Mouse (Mus musculus) cerebellum, postnatal 4 days (tissue): ENCODE data around the gene Tsen34.
"Not testable (repeated sequence)": the region's sequence is repeated elsewhere in the genome, so short reads cannot be mapped to it uniquely, and the experiment has no call there.

Experiments used
- DNase-seq, 2 experiments: peaks; one replicate each; pipeline ENCODE4 v3.0.0; 2022; ENCODE audit warnings: low spot score in 2 of 2, mixed read lengths in 1 of 2

Tsen34 gene

GRCm38 (mm10) chr7:3685400-3686187 lies 7.1 kb upstream of the Tsen34 start:
- DNase-seq, result no peak

GRCm38 (mm10) chr7:3691919-3692318 lies 744 bp upstream of the Tsen34 start:
- DNase-seq, result no peak

- DNase-seq, result peak; percentile 85 to 95
Observed at GRCm38 (mm10) chr7:3692987-3693808, 535 bp downstream of the Tsen34 start, which contains the start of gene Mboat7. TSS of gene Mboat7 (minus strand) at chr7:3693523.

DNA sequence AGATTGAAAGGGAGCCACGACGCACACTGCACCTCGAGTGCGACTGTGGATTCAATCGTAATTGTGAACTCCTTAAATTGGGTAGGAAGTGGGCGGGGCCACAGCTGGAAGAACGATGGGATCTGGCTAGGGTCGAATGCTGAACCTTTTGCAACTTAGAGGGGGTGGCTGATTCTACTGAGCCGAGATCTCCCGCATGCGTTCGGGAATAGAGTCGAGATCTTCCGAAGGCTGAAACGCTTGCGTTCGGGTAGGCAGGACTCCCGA lies 1.1 kb downstream of the Tsen34 start:
- DNase-seq, result no peak

GRCm38 (mm10) chr7:3694076-3694948 lies 1.6 kb downstream of the Tsen34 start:
- DNase-seq, result peak in 1 of 2 experiments; percentile 56

DNA sequence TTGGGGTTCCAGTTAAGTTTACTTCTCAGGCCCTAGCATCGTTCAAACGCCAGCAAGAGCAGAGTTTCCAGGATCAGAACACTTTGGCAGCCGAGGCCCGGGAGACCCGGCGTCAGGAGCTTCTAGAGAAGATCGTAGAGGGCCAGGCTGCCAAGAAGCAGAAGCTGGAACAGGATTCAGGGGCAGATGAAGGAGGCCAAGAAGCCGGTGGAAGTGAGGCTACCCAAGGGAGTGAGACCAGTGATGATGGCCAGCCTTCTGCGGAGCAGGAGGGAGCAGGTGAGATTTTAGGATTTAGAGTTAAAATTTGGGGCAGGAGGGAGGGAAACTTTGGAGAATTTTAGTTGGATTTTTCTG lies 2.3 kb downstream of the Tsen34 start:
- peak in 1 of 2 experiments; percentile 20 for DNase-seq

DNA sequence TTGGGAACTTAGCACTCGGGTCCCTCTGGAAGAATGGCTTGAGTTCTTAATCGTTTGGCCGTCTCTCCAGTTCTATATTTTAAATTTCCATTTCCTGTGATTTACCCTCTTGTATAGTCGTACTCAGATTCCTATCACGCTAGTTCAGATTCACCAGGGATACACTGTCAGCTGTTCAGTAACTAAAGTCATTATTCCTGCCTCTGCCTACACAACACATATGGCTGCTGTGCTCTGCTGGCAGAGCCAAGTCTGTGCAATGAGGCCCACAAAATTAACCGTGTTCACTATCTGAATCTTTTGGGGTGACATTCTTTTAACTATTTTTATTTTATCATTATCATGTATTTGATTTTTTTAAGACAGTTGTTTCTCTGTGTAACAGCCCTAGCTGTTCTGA lies 5.8 kb downstream of the Tsen34 start:
- DNase-seq, result no peak

GRCm38 (mm10) chr7:3703148-3703878 lies 10.7 kb downstream of the Tsen34 start:
- DNase-seq, result no peak

DNA sequence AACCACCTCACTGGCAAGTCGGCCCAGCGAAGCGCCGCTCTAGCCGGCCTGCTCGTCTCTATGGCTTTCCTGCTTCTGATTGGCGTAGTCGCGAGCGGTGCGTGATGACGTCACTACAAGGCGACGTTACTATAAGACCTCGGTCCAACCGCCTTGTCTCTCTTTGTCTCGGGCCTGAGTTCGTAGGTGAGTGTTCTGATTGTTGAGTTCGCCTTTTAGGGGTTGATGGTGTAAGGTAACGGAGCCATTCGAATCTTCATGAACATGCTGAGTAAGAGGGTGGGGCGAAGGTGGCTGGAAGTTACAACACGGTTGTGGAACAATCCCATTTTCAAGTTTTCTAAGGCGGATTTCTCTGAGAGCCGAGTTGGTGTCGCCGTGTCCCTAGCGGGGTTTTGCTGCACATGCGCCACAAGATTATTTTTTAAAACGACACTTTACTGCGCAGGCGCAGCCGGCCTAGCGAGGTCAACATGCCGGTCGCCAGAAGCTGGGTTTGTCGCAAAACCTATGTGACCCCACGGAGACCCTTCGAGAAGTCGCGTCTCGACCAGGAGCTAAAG lies 11.3 kb downstream of the Tsen34 start, which contains the start of gene Rps9:
Gene Rps9, plus strand, starts transcription at position 115 of the 563 bp plus-strand sequence.
- peak; percentile 90 to 96 for DNase-seq

- no peak for DNase-seq
Observed at GRCm38 (mm10) chr7:3704475-3704874, 11.8 kb downstream of the Tsen34 start.

GRCm38 (mm10) chr7:3705461-3705860 lies 12.8 kb downstream of the Tsen34 start:
- DNase-seq, result not testable (repeated sequence)

GRCm38 (mm10) chr7:3705911-3706310 lies 13.2 kb downstream of the Tsen34 start:
- DNase-seq, result no peak

- no peak for DNase-seq
Observed at GRCm38 (mm10) chr7:3706343-3706934, 13.8 kb downstream of the Tsen34 start.

DNA sequence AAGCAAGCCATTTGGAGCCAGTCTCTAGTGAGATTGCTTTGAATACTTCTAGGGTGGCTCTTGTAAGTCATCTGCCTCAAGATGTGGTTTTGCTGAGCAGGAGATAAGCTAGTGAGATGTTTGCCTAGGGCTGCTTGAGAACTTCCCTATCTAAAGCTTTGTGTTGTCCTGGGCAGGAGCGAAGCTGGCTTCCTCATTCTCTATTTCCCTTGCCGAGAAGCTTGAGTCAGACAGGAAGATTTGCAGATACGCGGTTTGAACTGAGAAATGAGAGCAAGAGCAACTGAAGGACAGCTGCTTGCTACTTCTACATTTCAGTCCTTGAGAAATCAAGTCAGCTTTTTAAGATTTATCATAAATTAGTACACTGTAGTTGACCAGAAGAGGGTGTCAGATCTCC lies 14.4 kb downstream of the Tsen34 start:
- DNase-seq, result no peak

DNA sequence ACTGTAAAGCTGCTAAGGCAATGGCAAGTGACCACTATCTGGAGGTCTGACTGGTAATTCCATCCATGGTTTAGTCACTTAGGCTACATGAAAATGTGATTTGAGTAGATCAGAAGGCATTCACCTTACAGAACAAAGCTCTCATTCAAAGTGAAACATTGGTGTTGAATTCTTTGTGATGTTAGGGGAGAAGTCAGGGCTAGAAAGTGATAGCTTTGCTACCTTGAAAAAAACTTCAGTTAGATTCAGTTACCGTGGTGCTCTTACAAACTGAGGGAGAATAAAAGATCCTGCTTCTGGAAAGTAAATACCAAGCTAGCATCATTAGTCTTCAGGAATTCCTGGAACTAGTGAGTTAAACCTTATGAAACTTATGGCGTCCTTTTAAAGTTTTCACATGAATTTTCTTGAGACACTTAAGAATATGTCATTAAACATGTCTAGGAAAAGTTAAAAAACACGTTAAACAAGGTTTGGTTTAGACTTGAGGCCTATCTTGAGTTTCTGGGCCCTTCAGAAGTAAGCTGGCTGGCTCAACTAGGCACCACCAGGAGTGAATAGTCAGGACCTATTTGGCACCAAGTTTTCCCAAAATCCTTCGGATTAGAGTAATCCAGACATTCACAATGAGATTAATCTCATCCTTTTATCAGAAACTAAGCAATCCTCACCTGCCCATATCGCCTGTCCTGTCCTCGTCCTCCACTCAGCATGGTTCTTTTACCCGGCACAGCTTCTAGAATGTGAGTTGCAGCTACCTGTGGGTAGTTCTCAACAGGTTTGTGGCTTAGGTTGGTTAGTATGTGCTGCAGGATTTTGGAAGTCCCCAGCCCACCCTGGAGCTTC lies 15.1 kb downstream of the Tsen34 start:
- no peak for DNase-seq

- not testable (repeated sequence) for DNase-seq
Observed at GRCm38 (mm10) chr7:3708447-3708980, 15.9 kb downstream of the Tsen34 start.

DNA sequence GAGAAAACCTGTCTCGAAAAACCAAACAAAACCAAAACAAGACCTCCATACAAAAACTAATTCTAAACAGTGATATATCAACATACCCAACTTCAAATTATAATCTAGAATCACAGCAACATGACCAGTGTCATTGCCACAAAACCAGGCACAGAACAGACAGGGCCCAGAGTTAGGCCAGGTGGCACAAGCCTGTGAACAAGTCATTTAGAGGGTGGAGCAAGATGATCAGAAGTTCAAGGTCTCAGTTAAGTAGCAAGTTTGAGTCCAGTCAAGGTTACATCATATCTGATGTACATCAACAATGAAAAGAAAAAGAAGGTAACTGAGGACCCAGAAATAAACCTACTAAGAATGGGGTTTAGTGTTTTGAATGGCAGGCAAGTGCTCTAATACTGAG lies 16.3 kb downstream of the Tsen34 start:
- no peak for DNase-seq

DNA sequence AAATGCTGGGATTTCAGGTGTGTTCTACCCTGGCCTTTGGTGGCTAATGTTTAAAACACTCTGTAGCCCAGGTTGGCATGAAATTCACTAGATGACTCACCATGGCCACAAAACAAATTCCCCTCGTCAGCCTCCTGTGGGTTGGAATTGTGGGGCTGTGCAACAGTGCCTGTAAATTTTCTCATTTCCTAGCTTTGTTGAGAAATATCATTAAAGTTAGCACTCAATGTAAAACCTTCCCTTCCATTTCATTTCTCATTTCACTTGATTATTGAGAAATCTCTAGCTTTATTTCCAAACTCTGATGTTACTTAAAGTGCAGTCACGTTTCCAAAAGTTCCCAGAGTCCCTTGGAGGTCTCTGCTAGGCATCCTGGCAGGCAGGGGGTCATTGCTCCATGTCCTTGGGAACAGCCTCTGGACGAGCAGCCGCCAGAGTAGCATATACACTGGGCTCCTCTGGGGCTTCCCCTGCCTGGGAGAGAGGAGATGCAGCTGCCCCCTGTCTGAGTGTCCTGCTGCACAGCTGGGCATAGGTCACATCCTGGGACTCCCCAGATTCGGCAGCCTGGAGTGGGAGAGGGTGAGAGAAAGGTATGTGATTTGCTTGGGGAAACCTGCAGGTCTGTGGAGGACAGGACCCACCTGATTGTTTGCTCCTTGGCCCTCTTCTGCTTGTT lies 19.7 kb downstream of the Tsen34 start:
- no peak for DNase-seq

- DNase-seq, result no peak
Observed at GRCm38 (mm10) chr7:3715249-3715648, 22.6 kb downstream of the Tsen34 start.
